Mouse (Mus musculus) hindbrain, embryonic 13.5 days (tissue): Measurements from ENCODE around the gene Gnaq. TPM values are rescaled to one million over a fixed set of nuclear protein-coding genes. Genes with fewer than 3 reads are reported as not detected.

ENCODE experiments used
- ATAC-seq: fragments of 200-750 bp; cut with Nextera tagmentation; 2 replicates; pipeline ENCODE4 v1.8.0; 2017; ENCODE audit warnings: moderate TSS enrichment; ENCODE audit not compliant: low FRiP score
- H3K27ac ChIP-seq: fragments of 300-500 bp; sonication (generic); 2 replicates; pipeline ENCODE4 v1.5.1; 2015; ENCODE audit warnings: inconsistent platforms, mild to moderate bottlenecking, moderate library complexity
- H3K27me3 ChIP-seq: fragments of 300-500 bp; sonication (generic); 2 replicates; pipeline ENCODE4 v1.6.1; 2015; ENCODE audit warnings: mild to moderate bottlenecking, inconsistent platforms
- H3K36me3 ChIP-seq: fragments of 300-500 bp; sonication (generic); 2 replicates; pipeline ENCODE4 v1.6.1; 2015; ENCODE audit warnings: mild to moderate bottlenecking, inconsistent platforms
- H3K4me1 ChIP-seq: fragments of 300-500 bp; sonication (generic); replicated peaks from 2 replicates; pipeline ENCODE4 v1.6.1; 2015; ENCODE audit warnings: inconsistent platforms
- H3K4me2 ChIP-seq: fragments of 300-500 bp; sonication (generic); 2 replicates; pipeline ENCODE4 v1.6.1; 2015; ENCODE audit warnings: inconsistent platforms, mild to moderate bottlenecking, moderate library complexity
- H3K4me3 ChIP-seq: fragments of 300-500 bp; sonication (generic); 2 replicates; pipeline ENCODE4 v1.5.1; 2015; ENCODE audit warnings: mild to moderate bottlenecking, inconsistent platforms
- H3K9ac ChIP-seq: fragments of 300-500 bp; sonication (generic); 2 replicates; pipeline ENCODE4 v1.6.1; 2015; ENCODE audit warnings: mild to moderate bottlenecking, inconsistent platforms
- H3K9me3 ChIP-seq: fragments of 300-500 bp; sonication (generic); 2 replicates; pipeline ENCODE4 v1.6.1; 2016; ENCODE audit warnings: inconsistent platforms
- WGBS: fragments of 180-500 bp; shearing (Covaris S2); methylation state at CpG from one replicate; pipeline ENCODE4 v1.1.7; 2015; 5-methylcytosine and 5-hydroxymethylcytosine counted together
- polyA plus RNA-seq: library from polyadenylated mRNA; unstranded; fragments of >200 nt; fragmentation: Nextera tagmentation; extraction: Ambion mirVana; gene quantifications from 2 replicates; pipeline ENCODE4 v1.2.1, GENCODE M21; 2015

Gnaq gene
- polyA plus RNA-seq, 1 experiment from 2014 or later: 79.8 TPM

DNA sequence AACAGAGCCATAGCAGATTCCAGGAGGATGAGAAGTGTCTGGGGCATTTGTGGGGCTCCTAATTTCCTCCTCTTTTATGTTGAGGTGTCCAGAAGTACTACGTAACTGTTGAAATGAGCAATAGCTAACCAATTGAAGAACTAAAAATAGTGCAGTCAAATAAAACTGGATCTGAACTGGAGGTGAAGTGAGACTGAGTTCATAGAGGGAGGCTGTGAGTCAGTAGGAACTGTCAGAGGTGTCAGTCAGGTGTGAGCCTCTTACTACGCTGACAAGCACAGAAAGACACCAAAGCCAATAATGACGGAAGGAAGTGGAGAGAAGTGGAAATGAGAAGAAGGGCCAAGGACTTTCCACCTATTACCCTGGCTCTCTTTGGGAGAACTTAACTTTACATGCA, 48.6 kb downstream of the Gnaq start:
- Histone ChIP-seq H3K4me2 (no peak overlapping the region), H3K27ac (0 out of 2 replicates have a peak overlapping the region, but pooled peaks have one; percentile 40), H3K9ac (no peak overlapping the region), H3K4me1 (peaks cover 58% of the 10 kb centered on the region), H3K27me3 (no peaks in the 10 kb centered on the region), H3K4me3 (no peak overlapping the region), H3K9me3 (no peaks in the 10 kb centered on the region), H3K36me3 (0 out of 2 replicates have a peak, but pooled peaks cover 2% of the 10 kb centered on the region)
- WGBS: 86% methylated on average over 3 of the region's 3 CpGs
- ATAC-seq: no peak

DNA sequence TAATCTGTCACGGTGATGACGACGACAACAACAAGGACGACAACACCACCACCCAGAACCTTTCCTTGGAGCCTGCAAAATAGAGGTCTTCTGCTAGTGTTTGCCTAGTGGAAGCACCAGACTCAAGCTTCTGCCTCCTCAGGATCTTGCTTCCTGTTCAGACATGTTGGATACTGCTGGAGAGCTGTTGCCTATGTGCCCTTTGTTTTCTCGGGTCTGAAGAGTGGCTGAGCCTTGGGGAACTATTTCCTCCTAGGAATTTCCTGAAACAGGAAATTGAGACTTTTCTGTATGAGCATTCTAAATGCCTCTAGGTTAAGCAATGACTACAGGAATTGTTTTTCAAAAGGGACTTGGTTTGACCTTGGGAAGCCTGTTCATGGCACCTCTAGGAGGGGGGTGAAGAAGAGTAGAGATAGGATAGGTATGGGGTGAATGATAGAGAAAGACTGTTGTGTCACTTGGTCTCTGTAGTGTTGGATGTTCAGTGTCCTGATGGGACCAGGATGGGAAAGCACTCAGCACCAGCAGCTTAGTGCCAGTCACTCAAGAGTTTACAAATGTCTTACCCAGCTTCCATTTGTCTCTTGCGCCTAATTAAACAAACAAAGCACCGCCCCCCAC, 49.3 kb downstream of the Gnaq start:
- Histone ChIP-seq H3K4me2 (no peak overlapping the region), H3K9me3 (no peaks in the 10 kb centered on the region), H3K27ac (peak overlapping the region; percentile 40; the same call in 1 of the 2 replicates), H3K4me1 (peaks cover 53% of the 10 kb centered on the region), H3K4me3 (no peak overlapping the region), H3K27me3 (no peaks in the 10 kb centered on the region), H3K36me3 (0 out of 2 replicates have a peak, but pooled peaks cover 2% of the 10 kb centered on the region), H3K9ac (no peak overlapping the region)
- 87% methylated on average over 7 of the region's 7 CpGs for WGBS
- ATAC-seq: no peak

DNA sequence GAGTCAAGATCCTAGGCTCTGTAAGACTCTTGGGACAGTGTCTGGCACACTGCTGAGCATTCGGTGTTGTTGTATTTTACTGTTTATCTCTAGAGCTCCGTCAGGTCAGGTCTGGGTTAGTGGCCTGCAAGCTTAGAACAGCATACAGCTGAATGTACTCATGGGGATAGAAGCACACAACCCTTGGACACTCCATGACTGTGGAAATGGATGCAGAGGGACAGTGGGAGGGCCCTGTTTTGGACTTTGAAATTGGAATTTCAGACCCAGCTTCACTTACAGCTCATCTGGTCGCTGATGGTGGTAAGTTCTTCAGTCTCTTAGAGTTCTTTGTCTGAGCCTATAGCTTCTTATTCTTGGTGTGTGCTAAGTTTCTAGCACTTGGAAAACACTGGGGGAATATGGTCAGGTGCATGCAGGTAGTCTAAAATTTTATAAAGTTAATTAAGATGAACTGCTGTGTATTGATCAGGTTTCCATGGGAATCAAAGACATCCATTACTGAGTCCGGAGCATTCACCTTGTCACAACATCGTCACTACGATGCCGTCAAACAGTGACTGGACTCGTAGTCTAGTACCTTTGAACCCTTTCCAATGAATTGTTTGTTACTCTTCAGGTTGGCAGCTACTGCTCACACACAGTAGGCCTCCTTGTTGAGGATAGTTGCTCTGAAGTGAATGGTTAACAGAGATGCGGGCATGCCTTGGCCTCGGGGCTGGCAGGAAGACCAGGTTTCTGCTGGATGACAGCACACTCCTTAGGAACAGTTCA, 51.1 kb downstream of the Gnaq start:
- peaks cover 55% of the 10 kb centered on the region for H3K4me1 ChIP-seq
- H3K4me3 ChIP-seq: no peak overlapping the region
- no peak overlapping the region for H3K27ac ChIP-seq
- no peak overlapping the region for H3K4me2 ChIP-seq
- H3K9me3 ChIP-seq: no peaks in the 10 kb centered on the region
- no peak overlapping the region for H3K9ac ChIP-seq
- H3K36me3 ChIP-seq: no peaks in the 10 kb centered on the region
- 81% methylated on average over 10 of the region's 10 CpGs for WGBS
- no peaks in the 10 kb centered on the region for H3K27me3 ChIP-seq
- no peak for ATAC-seq

DNA sequence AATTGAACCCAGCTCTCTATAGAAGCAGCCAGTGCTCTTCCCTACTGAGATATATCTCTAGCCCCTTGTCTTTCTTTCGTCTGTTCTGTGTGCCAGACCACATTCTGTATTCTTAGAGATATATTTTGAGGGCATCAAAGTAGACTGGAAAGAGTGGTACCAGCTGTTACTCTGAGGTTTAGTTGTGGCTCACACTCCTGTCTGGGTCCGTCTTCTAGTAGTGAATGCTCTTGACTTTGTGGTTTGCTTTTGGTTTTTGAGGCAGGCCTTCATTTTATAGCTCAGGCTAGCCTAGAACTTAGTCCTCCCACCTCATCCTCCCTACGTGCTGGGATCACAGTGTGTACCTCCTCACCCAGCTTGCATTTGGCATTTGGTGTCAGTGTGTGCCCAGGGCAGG, 54.4 kb downstream of the Gnaq start:
- H3K9ac ChIP-seq: no peak overlapping the region
- H3K4me3 ChIP-seq: no peak overlapping the region
- no peak overlapping the region for H3K4me2 ChIP-seq
- peaks cover 34% of the 10 kb centered on the region for H3K4me1 ChIP-seq
- H3K27ac ChIP-seq: no peak overlapping the region
- no peaks in the 10 kb centered on the region for H3K9me3 ChIP-seq
- H3K27me3 ChIP-seq: no peaks in the 10 kb centered on the region
- 87% methylated on average over 3 of the region's 3 CpGs for WGBS
- H3K36me3 ChIP-seq: no peaks in the 10 kb centered on the region
- no peak for ATAC-seq

DNA sequence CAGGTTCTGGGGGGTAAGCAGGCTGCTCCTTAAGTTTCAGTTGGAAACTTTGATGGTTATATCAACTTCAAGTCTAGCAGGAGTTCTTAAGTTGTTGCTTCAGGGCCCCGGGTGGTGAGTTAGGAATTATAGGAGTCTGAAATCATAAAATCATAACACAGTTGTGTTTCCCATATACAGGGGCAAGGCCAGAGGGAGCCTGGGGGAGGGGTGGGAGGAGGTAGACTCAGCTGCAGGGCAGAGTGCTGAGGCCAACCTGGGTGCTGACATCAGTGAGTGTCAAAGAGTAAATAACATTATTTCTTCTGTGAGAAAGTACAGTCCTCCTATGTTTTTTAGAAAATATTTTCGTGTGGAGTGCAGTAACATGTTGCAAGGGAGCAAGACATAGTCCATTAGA, 55.3 kb downstream of the Gnaq start:
- Histone ChIP-seq H3K9me3 (no peaks in the 10 kb centered on the region), H3K27ac (0 out of 2 replicates have a peak overlapping the region, but pooled peaks have one; percentile 58), H3K27me3 (no peaks in the 10 kb centered on the region), H3K4me3 (no peak overlapping the region), H3K4me2 (no peak overlapping the region), H3K36me3 (no peaks in the 10 kb centered on the region), H3K4me1 (peaks cover 40% of the 10 kb centered on the region), H3K9ac (no peak overlapping the region)
- WGBS: 69% methylated on average over 2 of the region's 2 CpGs
- ATAC-seq: 0 out of 2 replicates have a peak, but pooled peaks have one; percentile 9

DNA sequence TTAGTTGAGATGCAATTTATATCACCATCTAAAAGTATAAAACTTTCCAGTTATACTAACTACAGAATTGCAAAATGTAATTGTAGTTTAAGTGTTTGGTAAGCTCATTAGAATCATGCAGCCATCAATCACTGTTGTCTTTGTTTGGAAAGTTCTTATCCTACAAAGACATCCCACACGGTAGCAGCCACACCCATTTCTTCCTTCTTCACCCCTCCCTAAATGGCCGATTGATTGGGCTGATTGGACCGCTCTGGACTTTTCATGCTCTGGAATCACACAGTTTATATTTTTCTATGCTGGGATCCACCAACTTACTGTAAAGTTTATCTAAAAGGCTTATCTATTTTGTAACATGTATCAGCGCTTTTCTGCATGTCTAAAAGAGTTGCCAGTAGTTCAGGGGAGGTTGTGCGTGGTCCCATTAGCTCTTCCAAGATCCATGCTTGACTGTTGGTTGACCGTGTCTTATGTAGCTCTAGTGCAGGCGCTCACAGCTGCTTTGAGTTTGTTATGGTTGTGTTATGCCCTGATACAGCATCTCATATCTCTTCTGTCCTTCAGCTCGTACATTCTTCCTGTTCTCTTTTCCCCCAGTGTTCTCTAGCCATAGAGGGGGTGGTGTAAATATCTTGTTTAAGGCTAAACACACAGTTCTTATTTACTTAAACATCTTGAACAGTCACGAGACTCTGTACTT, 56.6 kb downstream of the Gnaq start:
- 84% methylated on average over 9 of the region's 9 CpGs for WGBS
- Histone ChIP-seq H3K4me3 (no peak overlapping the region), H3K4me2 (no peak overlapping the region), H3K27ac (no peak overlapping the region), H3K36me3 (no peaks in the 10 kb centered on the region), H3K9me3 (no peaks in the 10 kb centered on the region), H3K4me1 (peaks cover 29% of the 10 kb centered on the region), H3K27me3 (no peaks in the 10 kb centered on the region), H3K9ac (no peak overlapping the region)
- ATAC-seq: no peak

DNA sequence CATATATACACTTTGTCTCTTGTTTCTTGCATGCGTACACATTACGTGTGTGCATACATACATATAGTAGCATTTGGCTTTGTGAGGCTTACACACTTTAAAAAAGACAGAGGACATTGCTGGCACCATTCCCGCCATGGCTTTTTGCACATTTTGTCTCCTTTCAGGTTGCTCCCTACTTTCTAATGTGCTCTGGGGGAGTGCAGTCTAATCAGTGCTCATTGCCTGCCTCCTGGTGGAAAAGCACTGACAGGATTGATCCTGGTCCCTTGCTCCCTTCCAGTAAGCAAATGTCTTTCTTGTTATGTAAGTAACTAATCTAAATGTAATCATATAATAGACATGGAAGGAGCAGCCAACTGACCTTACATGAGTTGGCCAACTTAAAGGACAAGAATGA, 65.5 kb downstream of the Gnaq start:
- no peak overlapping the region for H3K4me2 ChIP-seq
- H3K9me3 ChIP-seq: no peaks in the 10 kb centered on the region
- H3K9ac ChIP-seq: no peak overlapping the region
- 0 out of 2 replicates have a peak, but pooled peaks have one; percentile 40 for ATAC-seq
- H3K4me1 ChIP-seq: peaks cover 43% of the 10 kb centered on the region
- 90% methylated on average over 3 of the region's 3 CpGs for WGBS
- H3K4me3 ChIP-seq: no peak overlapping the region
- no peak overlapping the region for H3K27ac ChIP-seq
- no peaks in the 10 kb centered on the region for H3K36me3 ChIP-seq
- no peaks in the 10 kb centered on the region for H3K27me3 ChIP-seq

DNA sequence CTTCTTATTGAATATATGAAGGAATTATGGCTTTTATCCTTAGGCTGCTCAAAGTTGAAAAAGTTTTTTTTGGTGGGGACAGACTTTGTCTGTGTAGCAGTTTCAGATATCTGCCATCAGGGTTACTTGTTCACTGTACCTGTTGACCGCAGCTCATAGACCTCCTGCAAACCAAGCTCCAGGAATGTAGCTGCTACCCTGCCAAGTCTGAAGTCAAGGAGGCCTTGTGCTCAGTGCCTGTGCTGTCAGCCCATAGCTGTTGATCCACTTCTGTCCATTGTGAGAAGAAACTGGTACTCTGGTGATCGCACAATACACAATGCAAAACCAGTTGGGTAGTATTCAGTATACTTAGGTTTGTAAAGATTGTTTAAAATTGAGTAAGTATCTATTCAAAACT, 68.7 kb downstream of the Gnaq start:
- H3K4me1 ChIP-seq: peaks cover 36% of the 10 kb centered on the region
- no peaks in the 10 kb centered on the region for H3K36me3 ChIP-seq
- no peak overlapping the region for H3K4me2 ChIP-seq
- no peak overlapping the region for H3K4me3 ChIP-seq
- no peak for ATAC-seq
- no peak overlapping the region for H3K9ac ChIP-seq
- no peak overlapping the region for H3K27ac ChIP-seq
- 92% methylated on average over 2 of the region's 2 CpGs for WGBS
- H3K27me3 ChIP-seq: no peaks in the 10 kb centered on the region
- no peaks in the 10 kb centered on the region for H3K9me3 ChIP-seq

DNA sequence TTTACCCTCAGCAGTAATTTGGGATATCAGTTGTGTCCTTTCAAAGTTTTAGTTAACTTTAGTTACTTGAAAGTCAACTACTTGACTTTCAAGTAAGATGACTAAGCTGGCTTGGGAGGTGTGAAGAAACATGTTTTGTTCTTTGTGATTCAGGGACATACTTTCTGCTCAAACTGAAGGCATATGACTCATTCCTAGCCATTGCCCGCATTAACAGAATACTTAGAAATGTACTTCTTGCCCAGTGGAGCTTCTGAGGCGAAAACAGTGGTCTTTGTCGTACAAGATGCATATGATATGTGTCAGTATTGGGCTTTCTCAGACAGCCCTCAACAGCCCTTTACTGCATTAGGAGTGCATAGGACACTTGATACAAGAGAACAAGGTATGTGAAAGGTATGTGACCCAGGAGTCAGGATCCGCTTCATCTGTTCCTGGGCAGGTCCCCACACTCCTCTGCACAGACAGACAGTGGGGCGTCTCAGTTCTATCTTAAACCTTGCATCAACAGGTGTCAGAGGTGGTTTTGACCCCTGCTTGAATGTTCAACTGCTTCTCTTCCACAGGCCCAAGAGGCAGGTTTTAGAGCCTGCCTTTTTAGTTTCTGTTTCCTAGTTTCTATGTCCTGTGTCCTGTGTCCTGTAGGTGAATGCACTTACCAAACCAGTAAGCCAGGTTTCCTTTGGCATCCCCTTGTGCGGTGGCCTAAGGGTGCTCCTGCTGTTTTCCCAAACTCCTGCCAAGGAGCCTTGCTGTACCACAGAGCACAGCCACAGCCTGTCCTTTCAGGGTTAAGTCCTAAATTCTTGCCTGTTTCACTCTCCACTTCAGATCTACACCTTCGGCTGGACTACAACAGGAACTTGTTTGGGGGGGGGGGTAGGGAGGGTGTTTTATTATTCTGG, 72.4 kb downstream of the Gnaq start:
- WGBS: 92% methylated on average over 7 of the region's 7 CpGs
- Histone ChIP-seq H3K36me3 (no peaks in the 10 kb centered on the region), H3K27me3 (no peaks in the 10 kb centered on the region), H3K9ac (no peak overlapping the region), H3K4me3 (no peak overlapping the region), H3K4me2 (no peak overlapping the region), H3K27ac (no peak overlapping the region), H3K9me3 (no peaks in the 10 kb centered on the region), H3K4me1 (peaks cover 12% of the 10 kb centered on the region)
- no peak for ATAC-seq

DNA sequence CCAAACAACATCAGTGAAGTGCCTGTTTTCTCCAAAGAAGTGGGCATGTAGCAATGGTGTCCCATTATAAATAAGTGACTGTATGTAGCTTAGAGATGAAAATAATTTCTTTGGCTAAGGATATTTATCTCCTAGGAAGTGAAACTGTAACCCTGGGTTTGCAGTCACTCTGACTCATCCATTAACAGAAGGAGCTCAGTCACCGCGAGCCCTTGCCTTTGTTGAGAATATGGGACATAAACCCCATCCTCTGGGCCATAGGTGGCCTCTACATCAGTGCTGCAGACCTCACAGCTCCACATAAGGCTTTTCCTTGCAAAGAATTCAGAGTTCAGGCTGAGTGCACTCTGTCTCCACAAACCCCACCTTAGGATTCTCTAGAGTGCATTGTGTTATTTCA, 77.0 kb downstream of the Gnaq start:
- Histone ChIP-seq H3K4me1 (peaks cover 6% of the 10 kb centered on the region), H3K36me3 (no peaks in the 10 kb centered on the region), H3K9me3 (no peaks in the 10 kb centered on the region), H3K27me3 (no peaks in the 10 kb centered on the region), H3K4me2 (no peak overlapping the region), H3K27ac (no peak overlapping the region), H3K9ac (no peak overlapping the region), H3K4me3 (no peak overlapping the region)
- ATAC-seq: no peak
- WGBS: 98% methylated on average over 2 of the region's 2 CpGs

DNA sequence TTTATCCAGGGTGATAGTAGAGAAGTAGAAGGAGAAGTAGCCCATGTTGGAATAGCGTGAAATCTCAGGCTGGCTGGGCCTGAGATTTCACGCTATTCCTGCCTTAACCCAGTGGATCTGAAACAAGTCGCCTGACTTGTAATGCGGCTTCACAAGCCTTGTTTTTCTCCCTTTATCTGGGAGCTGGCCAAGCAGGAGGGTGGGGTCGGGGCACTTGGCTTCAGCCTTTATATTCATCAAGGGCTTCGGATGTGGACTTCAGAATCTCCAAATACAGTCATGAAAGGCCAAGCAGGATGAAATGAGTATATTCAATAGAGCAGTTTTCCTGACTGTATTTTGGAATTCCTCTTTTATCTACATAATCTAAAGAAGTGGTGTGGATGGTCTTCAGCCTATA, 82.3 kb downstream of the Gnaq start:
- Histone ChIP-seq H3K4me2 (no peak overlapping the region), H3K36me3 (peaks cover 6% of the 10 kb centered on the region), H3K4me3 (no peak overlapping the region), H3K27me3 (no peaks in the 10 kb centered on the region), H3K4me1 (peaks cover 24% of the 10 kb centered on the region), H3K9me3 (no peaks in the 10 kb centered on the region), H3K9ac (no peak overlapping the region), H3K27ac (peak overlapping the region; percentile 61)
- 75% methylated on average over 6 of the region's 6 CpGs for WGBS
- ATAC-seq: no peak
